Mouse (Mus musculus): ENCODE measurements around the gene Tmem39a. TPM values are rescaled to one million over a fixed set of nuclear protein-coding genes. Genes with fewer than 3 reads are reported as not detected.

Tmem39a gene
- polyA plus RNA-seq, 1 experiment from 2014 or later, result 41.3 TPM

Other genes with a start within 250 kb of the Tmem39a start
- 0.05 TPM in 1 of 2 replicates, not detected in the other for gene Maats1, start 216.6 kb upstream of the Tmem39a start, polyA plus RNA-seq (2016; fragmentation: Nextera tagmentation; extraction: Ambion mirVana)
- gene Cox17, start 211.7 kb upstream of the Tmem39a start, polyA plus RNA-seq (2016; fragmentation: Nextera tagmentation; extraction: Ambion mirVana), result 404 and 417 TPM in 2 replicates
- gene Gm21987, start 211.7 kb upstream of the Tmem39a start, polyA plus RNA-seq (2016; fragmentation: Nextera tagmentation; extraction: Ambion mirVana), result not detected in 2 replicates
- gene Popdc2, start 196.5 kb upstream of the Tmem39a start, polyA plus RNA-seq (2016; fragmentation: Nextera tagmentation; extraction: Ambion mirVana), result 20.3 and 24.8 TPM in 2 replicates
- gene Pla1a, start 125.6 kb upstream of the Tmem39a start, polyA plus RNA-seq (2016; fragmentation: Nextera tagmentation; extraction: Ambion mirVana), result 3.4 TPM in 2 replicates
- gene Adprh, start 106.0 kb upstream of the Tmem39a start, polyA plus RNA-seq (2016; fragmentation: Nextera tagmentation; extraction: Ambion mirVana), result 50.8 and 53.5 TPM in 2 replicates
- 0.12 and 0.19 TPM in 2 replicates for gene Cd80, start 103.1 kb upstream of the Tmem39a start, polyA plus RNA-seq (2016; fragmentation: Nextera tagmentation; extraction: Ambion mirVana)
- gene Timmdc1, start 36.0 kb upstream of the Tmem39a start, polyA plus RNA-seq (2016; fragmentation: Nextera tagmentation; extraction: Ambion mirVana), result 19.7 and 19.9 TPM in 2 replicates
- 17.7 and 18.3 TPM in 2 replicates for gene Poglut1, start 8.4 kb upstream of the Tmem39a start, polyA plus RNA-seq (2016; fragmentation: Nextera tagmentation; extraction: Ambion mirVana)
- gene Arhgap31, start 154.6 kb downstream of the Tmem39a start, polyA plus RNA-seq (2016; fragmentation: Nextera tagmentation; extraction: Ambion mirVana), result 3.5 and 4.0 TPM in 2 replicates
- gene B4galt4, start 183.6 kb downstream of the Tmem39a start, polyA plus RNA-seq (2016; fragmentation: Nextera tagmentation; extraction: Ambion mirVana), result 4.7 and 5.7 TPM in 2 replicates
- 2.4 and 2.5 TPM in 2 replicates for gene Upk1b, start 241.6 kb downstream of the Tmem39a start, polyA plus RNA-seq (2016; fragmentation: Nextera tagmentation; extraction: Ambion mirVana)